ENCODE assay signal across 8 mouse cellular contexts in the genomic region with DNA sequence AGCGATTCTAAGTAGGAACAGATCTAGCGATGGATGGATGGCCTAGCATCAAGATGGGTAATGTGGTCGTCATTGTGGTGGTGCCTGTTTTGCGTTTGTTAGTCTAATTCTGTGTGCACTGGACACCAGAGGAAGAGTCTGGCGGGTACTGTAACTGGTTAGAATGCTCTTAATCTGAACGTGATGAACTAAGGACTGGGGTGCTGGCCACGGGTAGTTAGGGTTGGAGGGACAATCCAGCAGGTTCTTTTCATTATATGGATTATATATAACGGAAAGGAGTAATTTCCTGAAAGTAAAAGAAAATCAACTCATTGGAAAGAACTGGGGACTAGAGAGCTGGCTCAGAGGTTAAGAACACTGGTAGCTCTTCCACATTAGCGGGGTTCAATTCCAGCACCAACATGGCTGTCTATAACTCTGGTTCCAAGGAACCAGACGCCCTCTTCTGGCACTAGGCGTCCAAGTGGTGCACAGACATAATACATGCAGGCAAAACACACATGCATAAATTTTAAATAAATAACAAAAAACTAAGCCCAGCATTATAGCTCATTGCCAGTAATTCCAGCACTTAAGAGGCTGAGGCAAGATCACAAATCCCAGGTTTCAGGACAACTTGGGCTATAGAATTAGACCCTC. TPM values are rescaled to one million over a fixed set of nuclear protein-coding genes. Genes with fewer than 3 reads are reported as not detected.
DNase-seq lines count a peak whose midpoint lies in the region; ATAC-seq and TF ChIP-seq lines count a peak whose summit lies in the region.

No protein-coding gene starts in this region.

- DNase-seq in gastrocnemius, adult 2 months: no peak
- no peak for DNase-seq in gastrocnemius, postnatal 25 days
- peak; percentile 79 for DNase-seq in ES-CJ7 (ENCODE audit: low read depth, low spot score)
- peak; percentile 86 for DNase-seq in embryo, embryonic 10 days (ENCODE audit: low spot score)
- DNase-seq in hindbrain, embryonic 11.5 days (ENCODE audit: low spot score): peak; percentile 69
- peak; percentile 58 for DNase-seq in neural tube, embryonic 11.5 days (ENCODE audit: low spot score)
- no peak for DNase-seq in gastrocnemius, adult 8-10 months (ENCODE audit: low spot score in 2 of 2)

- H3K27me3 ChIP-seq in hindbrain, embryonic 11.5 days (ENCODE audit: control insufficient read depth, insufficient read depth, low read length): no peaks in the 10 kb centered on the region
- H3K27me3 ChIP-seq in limb, embryonic 15.5 days: no peaks in the 10 kb centered on the region
- H3K27me3 ChIP-seq in neural tube, embryonic 11.5 days (ENCODE audit: control insufficient read depth, insufficient read depth, low read length): no peaks in the 10 kb centered on the region

- H3K9me3 ChIP-seq in hindbrain, embryonic 11.5 days (ENCODE audit: control insufficient read depth, low read length): no peaks in the 10 kb centered on the region
- H3K9me3 ChIP-seq in limb, embryonic 15.5 days: no peaks in the 10 kb centered on the region
- H3K9me3 ChIP-seq in neural tube, embryonic 11.5 days (ENCODE audit: control insufficient read depth, low read length): no peaks in the 10 kb centered on the region

- WGBS in hindbrain, embryonic 11.5 days: 17% methylated on average over 11 of the region's 11 CpGs
- 14% methylated on average over 11 of the region's 11 CpGs for WGBS in limb, embryonic 15.5 days
- WGBS in neural tube, embryonic 11.5 days: 18% methylated on average over 11 of the region's 11 CpGs

- ATAC-seq in hindbrain, embryonic 11.5 days (ENCODE audit: low FRiP score): no peak
- no peak for ATAC-seq in limb, embryonic 15.5 days (ENCODE audit: insufficient number of reproducible peaks, low FRiP score, low TSS enrichment, low read depth)
- ATAC-seq in neural tube, embryonic 11.5 days (ENCODE audit: insufficient read depth, low FRiP score, low TSS enrichment): peak; percentile 28; the same call in 1 of the 2 replicates

- peak; percentile 30; the same call in 1 of the 2 replicates for TF ChIP-seq CTCF in gastrocnemius, adult 2 months (IDR thresholded peaks at IDR 0.05)

- H3K27ac ChIP-seq in gastrocnemius, adult 2 months: peak overlapping the region; percentile 96
- peak overlapping the region; percentile 85 for H3K27ac ChIP-seq in hindbrain, embryonic 11.5 days (ENCODE audit: low read depth, low read length)
- H3K27ac ChIP-seq in limb, embryonic 15.5 days: peak overlapping the region; percentile 93
- H3K27ac ChIP-seq in neural tube, embryonic 11.5 days (ENCODE audit: low read depth, low read length): peak overlapping the region; percentile 84

- no peaks in the 10 kb centered on the region for H3K4me1 ChIP-seq in hindbrain, embryonic 11.5 days (replicated peaks; ENCODE audit: control insufficient read depth, insufficient read depth, low read length)
- H3K4me1 ChIP-seq in limb, embryonic 15.5 days: peaks cover 16% of the 10 kb centered on the region; the same call in 1 of the 2 replicates
- peaks cover 2% of the 10 kb centered on the region; the same call in 1 of the 2 replicates for H3K4me1 ChIP-seq in neural tube, embryonic 11.5 days (ENCODE audit: control insufficient read depth, insufficient read depth, low read length)

- peak overlapping the region; percentile 79 for H3K9ac ChIP-seq in hindbrain, embryonic 11.5 days (ENCODE audit: low read depth, low read length)
- peak overlapping the region; percentile 68 for H3K9ac ChIP-seq in limb, embryonic 15.5 days
- peak overlapping the region; percentile 93 for H3K9ac ChIP-seq in neural tube, embryonic 11.5 days (ENCODE audit: low read length)

- intact Hi-C loops in gastrocnemius, adult 2 months (cut with DNase I): loop anchor here (2.0 to 5.0 kb wide), 3 partner anchors 19 to 39 kb away; a partner anchor contains a TSS

- H3K4me2 ChIP-seq in hindbrain, embryonic 11.5 days (replicated peaks; ENCODE audit: low read depth, low read length): peak overlapping the region; percentile 70
- peak overlapping the region; percentile 78 for H3K4me2 ChIP-seq in limb, embryonic 15.5 days
- peak overlapping the region; percentile 84 for H3K4me2 ChIP-seq in neural tube, embryonic 11.5 days (ENCODE audit: low read depth)

- no peaks in the 10 kb centered on the region for H3K36me3 ChIP-seq in hindbrain, embryonic 11.5 days (ENCODE audit: control insufficient read depth, insufficient read depth, low read length)
- no peaks in the 10 kb centered on the region for H3K36me3 ChIP-seq in limb, embryonic 15.5 days
- no peaks in the 10 kb centered on the region for H3K36me3 ChIP-seq in neural tube, embryonic 11.5 days (ENCODE audit: control insufficient read depth, insufficient read depth, low read length)

- peak overlapping the region; percentile 98 for H3K4me3 ChIP-seq in gastrocnemius, adult 2 months
- peak overlapping the region; percentile 91 for H3K4me3 ChIP-seq in hindbrain, embryonic 11.5 days (ENCODE audit: low read depth, low read length)
- peak overlapping the region; percentile 99 for H3K4me3 ChIP-seq in limb, embryonic 15.5 days
- peak overlapping the region; percentile 84 for H3K4me3 ChIP-seq in neural tube, embryonic 11.5 days (ENCODE audit: low read depth, low read length)

RNA-seq across cellular contexts. Expression of a gene that starts 0.9 kb away (rescaled TPM):
- total RNA-seq in gastrocnemius, adult 2 months (2021): 10 to 100 TPM; 41.1 to 45.7 TPM
- total RNA-seq in gastrocnemius, postnatal 25 days (2021): 10 to 100 TPM; 32.6 to 35.4 TPM
- 148 and 156 TPM in 2 replicates for polyA plus RNA-seq in hindbrain, embryonic 11.5 days (2014; fragmentation: Nextera tagmentation; extraction: Ambion mirVana)
- 102 and 106 TPM in 2 replicates for polyA plus RNA-seq in limb, embryonic 15.5 days (2015; fragmentation: Nextera tagmentation; extraction: Ambion mirVana)
- polyA plus RNA-seq in neural tube, embryonic 11.5 days (2014; fragmentation: Nextera tagmentation; extraction: Ambion mirVana): 162 and 166 TPM in 2 replicates
- 10 to 100 TPM; 38.2 to 49.9 (median 45.2) TPM for total RNA-seq in gastrocnemius, adult 8-10 months (2022)

RNA-seq across cellular contexts. Expression of a gene that starts 19.2 kb away (rescaled TPM):
- total RNA-seq in gastrocnemius, adult 2 months (2021): 10 to 100 TPM; 51.3 to 58.5 TPM
- 10 to 100 TPM; 52.2 to 55.9 TPM for total RNA-seq in gastrocnemius, postnatal 25 days (2021)
- polyA plus RNA-seq in hindbrain, embryonic 11.5 days (2014; fragmentation: Nextera tagmentation; extraction: Ambion mirVana): 141 and 148 TPM in 2 replicates
- polyA plus RNA-seq in limb, embryonic 15.5 days (2015; fragmentation: Nextera tagmentation; extraction: Ambion mirVana): 167 and 183 TPM in 2 replicates
- 154 and 163 TPM in 2 replicates for polyA plus RNA-seq in neural tube, embryonic 11.5 days (2014; fragmentation: Nextera tagmentation; extraction: Ambion mirVana)
- total RNA-seq in gastrocnemius, adult 8-10 months (2022): 10 to 100 TPM; 43.9 to 54.8 (median 51.2) TPM

RNA-seq across cellular contexts. Expression of a gene that starts 19.3 kb away (rescaled TPM):
- total RNA-seq in gastrocnemius, adult 2 months (2021): 1 to 10 TPM; 6.2 to 7.1 TPM
- 1 to 10 TPM; 5.4 to 5.7 TPM for total RNA-seq in gastrocnemius, postnatal 25 days (2021)
- polyA plus RNA-seq in hindbrain, embryonic 11.5 days (2014; fragmentation: Nextera tagmentation; extraction: Ambion mirVana): 4.9 and 5.7 TPM in 2 replicates
- 8.2 and 9.0 TPM in 2 replicates for polyA plus RNA-seq in limb, embryonic 15.5 days (2015; fragmentation: Nextera tagmentation; extraction: Ambion mirVana)
- polyA plus RNA-seq in neural tube, embryonic 11.5 days (2014; fragmentation: Nextera tagmentation; extraction: Ambion mirVana): 6.4 and 7.0 TPM in 2 replicates
- 10 to 100 TPM in 1 of 4 experiments, 1 to 10 TPM in 3; 6.5 to 12.3 (median 8.5) TPM for total RNA-seq in gastrocnemius, adult 8-10 months (2022)

RNA-seq across cellular contexts. Expression of a gene that starts 19.6 kb away (rescaled TPM):
- total RNA-seq in gastrocnemius, adult 2 months (2021): not detected
- not detected for total RNA-seq in gastrocnemius, postnatal 25 days (2021)
- polyA plus RNA-seq in hindbrain, embryonic 11.5 days (2014; fragmentation: Nextera tagmentation; extraction: Ambion mirVana): 0.50 and 0.80 TPM in 2 replicates
- 0.50 TPM in 1 of 2 replicates, not detected in the other for polyA plus RNA-seq in limb, embryonic 15.5 days (2015; fragmentation: Nextera tagmentation; extraction: Ambion mirVana)
- polyA plus RNA-seq in neural tube, embryonic 11.5 days (2014; fragmentation: Nextera tagmentation; extraction: Ambion mirVana): 0.97 and 1.2 TPM in 2 replicates
- not detected for total RNA-seq in gastrocnemius, adult 8-10 months (2022)

RNA-seq across cellular contexts. Expression of a gene that starts 28.2 kb away (rescaled TPM):
- 10 to 100 TPM; 39.5 to 53.9 TPM for total RNA-seq in gastrocnemius, adult 2 months (2021)
- total RNA-seq in gastrocnemius, postnatal 25 days (2021): 10 to 100 TPM; 51.5 to 63.1 TPM
- 65.8 and 66.5 TPM in 2 replicates for polyA plus RNA-seq in hindbrain, embryonic 11.5 days (2014; fragmentation: Nextera tagmentation; extraction: Ambion mirVana)
- 64.2 and 69.0 TPM in 2 replicates for polyA plus RNA-seq in limb, embryonic 15.5 days (2015; fragmentation: Nextera tagmentation; extraction: Ambion mirVana)
- polyA plus RNA-seq in neural tube, embryonic 11.5 days (2014; fragmentation: Nextera tagmentation; extraction: Ambion mirVana): 69.6 and 77.7 TPM in 2 replicates
- 10 to 100 TPM; 42.1 to 68.2 (median 50.8) TPM for total RNA-seq in gastrocnemius, adult 8-10 months (2022)

Comparison
In these comparisons a context has a peak if more than half of its experiments do, and no peak if none do; other contexts are left out.
1. DNase-seq: peak in ES-CJ7 (single experiment), embryo, embryonic 10 days (single experiment), hindbrain, embryonic 11.5 days (single experiment) and neural tube, embryonic 11.5 days (single experiment); none in gastrocnemius, adult 2 months (single experiment), gastrocnemius, postnatal 25 days (single experiment) and gastrocnemius, adult 8-10 months (0 of 2).
2. Peak in every context shown above with its lines, with median percentiles within 50 percentile points of each other: H3K27ac ChIP-seq, H3K4me3 ChIP-seq, H3K4me2 ChIP-seq and H3K9ac ChIP-seq.